Mouse (Mus musculus) adrenal gland, postnatal 14 days (tissue): ENCODE data around the gene Srrm4. TPM values are rescaled to one million over a fixed set of nuclear protein-coding genes. Genes with fewer than 3 reads are reported as not detected.
"Not testable (repeated sequence)": the region's sequence is repeated elsewhere in the genome, so short reads cannot be mapped to it uniquely, and the experiment has no call there.

Source experiments
- DNase-seq: peaks from one replicate; pipeline ENCODE4 v3.0.0; 2021; ENCODE audit warnings: mixed read lengths
- total RNA-seq: library from RNA; stranded (reverse); gene quantifications from 2 replicates; pipeline ENCODE4 v1.2.3, GENCODE M21; 2021

Srrm4 gene
- total RNA-seq, 1 experiment from 2014 or later, result 1.9 TPM

DNA sequence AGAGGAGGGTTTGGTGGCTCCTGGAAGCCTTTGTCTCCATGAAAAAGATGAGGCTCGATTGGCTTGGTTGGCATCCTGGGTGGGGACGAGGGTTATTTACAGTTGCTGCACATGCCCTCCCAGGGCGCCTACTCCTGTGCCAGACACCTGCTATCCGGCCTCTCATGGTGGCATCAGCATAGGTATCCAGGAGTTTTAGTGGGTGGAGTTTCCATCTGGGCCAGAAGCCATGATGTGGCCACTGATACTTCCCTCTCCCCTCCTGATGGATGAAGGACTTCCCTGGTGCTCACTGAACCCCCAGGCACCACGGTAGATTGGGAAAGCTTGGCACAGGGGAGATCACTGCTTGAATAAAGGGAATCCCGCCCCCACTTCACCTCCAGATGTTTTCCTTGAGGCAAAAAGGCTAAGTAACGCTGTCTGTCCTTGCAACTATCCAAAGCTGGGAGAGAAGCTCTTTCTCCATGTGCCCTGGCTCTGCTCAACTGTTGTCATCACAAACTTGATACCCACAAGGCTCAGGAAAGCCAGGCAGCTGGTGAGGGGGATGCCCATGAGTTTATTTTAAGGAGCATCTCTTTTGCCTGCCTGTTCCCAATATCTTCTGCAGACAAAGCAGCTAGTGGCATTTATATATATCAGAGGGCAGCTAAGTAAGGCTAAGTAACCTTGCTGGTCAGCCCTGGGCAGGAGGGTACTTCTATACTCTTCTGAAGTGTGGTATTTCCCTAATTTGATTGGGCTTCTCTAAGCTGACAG is 148.7 kb downstream of the Srrm4 start:
- DNase-seq, result no peak

DNA sequence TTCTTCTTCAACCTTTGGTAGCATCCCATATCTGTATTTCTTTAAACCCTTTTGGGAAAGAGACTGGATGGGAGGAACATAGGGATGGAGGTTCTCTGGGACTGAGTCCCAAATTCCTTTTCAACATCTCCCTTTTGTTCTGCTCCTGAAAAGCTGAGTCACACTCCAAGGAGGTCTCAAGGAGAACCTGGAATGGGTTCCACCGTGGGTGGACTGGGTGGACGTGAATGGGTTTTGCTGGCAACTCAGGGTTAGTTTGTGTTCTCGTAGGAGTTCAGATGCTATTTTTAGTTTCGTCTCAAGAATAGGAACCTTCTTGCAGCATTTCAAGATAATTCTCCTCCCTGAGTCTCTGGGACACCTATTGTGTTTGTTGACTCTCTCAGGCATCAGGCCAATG is 151.4 kb downstream of the Srrm4 start:
- DNase-seq, result no peak

DNA sequence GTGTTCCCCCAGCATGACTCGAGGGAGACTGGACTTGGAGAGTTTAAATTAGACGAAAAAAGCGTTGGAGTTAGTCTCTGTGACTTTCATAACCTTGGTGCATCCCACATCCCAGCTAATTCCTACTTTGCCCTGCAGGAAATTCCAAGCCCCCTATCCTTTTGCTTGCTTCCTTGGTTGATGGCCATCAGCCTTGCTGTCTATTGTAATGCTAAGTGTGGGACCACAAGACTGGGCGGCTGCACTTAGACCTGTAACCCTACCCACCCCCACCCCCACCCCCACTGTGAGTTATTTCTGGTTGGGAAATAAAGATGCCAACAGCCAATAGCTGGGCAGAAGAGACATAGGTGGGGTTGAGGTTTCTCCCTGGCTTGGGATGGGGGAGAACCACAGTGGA is 153.3 kb downstream of the Srrm4 start:
- DNase-seq, result no peak

DNA sequence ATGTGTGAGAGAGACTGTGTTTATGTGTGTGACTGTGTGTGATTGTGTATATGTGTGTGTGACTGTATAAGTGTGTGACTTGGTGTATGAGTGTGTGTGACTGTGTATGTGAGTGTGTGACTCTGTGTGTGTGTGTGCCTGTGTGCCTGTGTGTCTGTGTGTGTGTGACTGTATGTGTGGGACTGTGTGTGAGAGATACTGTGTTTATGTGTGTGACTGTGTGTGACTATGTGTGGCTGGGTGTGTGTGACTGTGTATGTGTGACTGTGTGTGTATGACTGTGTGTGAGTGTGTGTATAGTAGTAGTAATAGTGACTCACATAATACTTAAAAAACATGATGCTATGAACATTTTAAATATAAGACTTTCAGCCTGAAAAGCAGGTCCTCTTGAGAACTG is 155.5 kb downstream of the Srrm4 start:
- no peak for DNase-seq

GRCm38 (mm10) chr5:116434976-116435850 is 156.4 kb downstream of the Srrm4 start:
- DNase-seq, result peak; percentile 55

DNA sequence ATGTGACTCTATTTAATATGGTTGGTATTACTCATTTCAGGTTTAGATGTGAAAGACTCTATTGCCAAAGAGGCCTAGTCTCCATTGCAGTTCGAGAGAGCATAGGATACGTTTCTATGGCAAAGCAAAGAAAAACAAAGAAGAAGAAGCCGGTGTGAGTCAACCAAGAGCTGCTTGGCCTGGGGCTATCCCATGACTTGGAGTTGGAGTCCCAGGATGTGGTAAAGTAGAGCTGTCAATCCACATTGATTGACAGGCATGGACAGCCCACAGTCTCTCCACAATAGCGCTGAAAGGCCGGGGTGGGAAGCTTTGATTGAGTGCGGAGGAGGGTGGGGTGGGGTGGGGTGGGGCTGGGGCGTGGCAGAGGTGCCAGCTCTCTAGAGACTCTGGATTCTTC is 158.7 kb downstream of the Srrm4 start:
- no peak for DNase-seq

- DNase-seq, result no peak
These were observed 164.9 kb downstream of the Srrm4 start for GRCm38 (mm10) chr5:116426701-116427100.

GRCm38 (mm10) chr5:116425709-116426108 is 165.9 kb downstream of the Srrm4 start:
- DNase-seq, result not testable (repeated sequence)

DNA sequence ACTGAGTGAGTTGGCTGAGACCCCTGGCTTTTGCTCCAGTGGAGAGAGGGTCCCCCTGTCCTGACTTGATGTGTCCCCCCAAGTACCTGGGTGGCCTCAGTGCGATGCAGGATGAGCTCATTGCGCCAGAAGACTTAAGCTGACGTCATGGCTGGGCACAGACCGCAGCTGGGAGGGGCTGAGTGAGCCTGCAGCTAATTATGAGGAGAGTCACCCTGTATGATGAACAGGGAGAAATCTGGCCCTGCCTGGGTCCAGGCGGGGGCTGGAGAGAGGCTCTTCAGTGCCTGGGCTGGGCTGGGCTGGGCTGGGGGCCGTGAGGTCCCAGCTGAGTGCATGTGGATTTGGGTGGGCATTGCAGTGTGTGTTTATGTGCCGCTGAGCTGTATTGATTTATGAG is 166.3 kb downstream of the Srrm4 start:
- DNase-seq, result peak; percentile 48

DNA sequence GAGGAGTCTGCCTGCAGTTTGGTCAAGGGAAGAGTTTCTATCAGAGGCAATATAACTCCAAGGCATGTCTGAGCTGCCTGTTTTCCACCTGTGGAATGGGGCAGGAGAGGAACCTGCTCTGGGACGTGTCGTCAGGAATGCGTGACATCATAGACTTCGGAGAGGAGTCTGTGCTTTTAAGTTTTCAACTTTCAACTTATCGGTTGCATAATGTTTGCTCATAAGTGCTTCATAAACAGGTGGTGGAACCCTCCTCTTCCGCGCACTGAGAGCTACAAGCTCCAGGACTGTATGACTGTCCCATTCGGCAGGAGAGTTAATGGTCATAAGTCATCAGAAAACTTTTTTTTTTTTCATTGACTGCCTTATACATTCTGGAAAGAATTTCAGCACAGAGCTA is 167.9 kb downstream of the Srrm4 start:
- no peak for DNase-seq

DNA sequence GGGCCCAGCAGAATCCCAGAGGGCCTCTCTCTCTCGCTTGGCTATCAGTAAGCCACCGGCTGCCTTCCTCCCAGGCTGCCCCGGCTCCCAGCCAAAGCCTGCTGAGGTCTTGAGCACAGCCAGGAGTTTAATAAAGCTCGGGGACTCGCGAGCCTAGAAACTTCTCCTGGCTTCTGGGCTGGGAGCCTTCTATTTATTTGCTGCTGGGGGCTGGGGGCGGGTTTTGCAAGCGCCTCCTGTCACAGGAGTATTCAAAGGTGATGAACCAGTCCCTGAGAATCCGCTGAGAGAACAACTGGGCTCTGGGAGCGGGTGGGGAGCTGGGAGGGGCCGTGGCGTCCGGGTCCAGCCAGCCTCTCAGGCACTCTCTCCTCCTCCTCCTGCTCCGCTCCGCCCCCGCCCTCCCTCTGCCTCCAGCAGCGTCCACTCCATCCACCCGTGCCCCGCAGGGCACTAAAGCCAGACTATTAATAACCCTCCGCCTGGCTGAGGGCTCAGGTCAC is 168.9 kb downstream of the Srrm4 start, which contains the start of gene Hspb8:
Gene Hspb8 (minus strand): TSS at position 166 of the 503 bp plus-strand sequence.
- peak; percentile 86 for DNase-seq

DNA sequence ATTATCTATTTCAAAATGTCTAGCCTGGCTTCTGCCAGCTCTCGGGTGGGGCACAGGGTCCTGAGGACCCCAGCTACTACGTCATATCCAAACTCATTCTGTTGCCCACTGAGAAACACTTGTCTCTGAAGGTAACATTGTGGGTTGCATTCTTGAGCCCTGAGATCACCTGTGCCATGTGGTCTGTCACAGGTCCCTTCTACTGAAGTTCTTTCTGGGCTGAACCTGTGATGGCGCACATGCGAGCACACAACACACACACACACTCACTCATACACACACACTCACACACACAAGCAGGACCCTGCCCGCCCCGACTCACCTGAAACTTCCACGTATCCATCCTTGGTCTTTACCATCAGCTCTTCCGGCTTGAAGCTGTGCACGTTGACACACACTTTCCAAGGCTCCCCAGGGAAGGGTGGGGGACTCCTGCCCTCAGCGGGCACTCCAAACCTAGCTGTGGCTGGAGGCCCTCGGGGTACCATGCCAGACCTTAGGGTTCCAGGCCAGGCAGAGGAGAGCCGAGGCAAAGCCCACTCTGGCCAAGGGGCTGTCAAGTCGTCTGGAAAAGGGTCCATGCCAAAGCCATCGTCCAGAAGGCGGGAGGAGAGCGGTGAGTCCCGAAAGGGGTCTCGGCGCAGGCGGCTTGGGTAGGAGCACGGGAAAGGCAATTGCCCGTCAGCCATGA is 169.7 kb downstream of the Srrm4 start:
- DNase-seq, result peak; percentile 35

DNA sequence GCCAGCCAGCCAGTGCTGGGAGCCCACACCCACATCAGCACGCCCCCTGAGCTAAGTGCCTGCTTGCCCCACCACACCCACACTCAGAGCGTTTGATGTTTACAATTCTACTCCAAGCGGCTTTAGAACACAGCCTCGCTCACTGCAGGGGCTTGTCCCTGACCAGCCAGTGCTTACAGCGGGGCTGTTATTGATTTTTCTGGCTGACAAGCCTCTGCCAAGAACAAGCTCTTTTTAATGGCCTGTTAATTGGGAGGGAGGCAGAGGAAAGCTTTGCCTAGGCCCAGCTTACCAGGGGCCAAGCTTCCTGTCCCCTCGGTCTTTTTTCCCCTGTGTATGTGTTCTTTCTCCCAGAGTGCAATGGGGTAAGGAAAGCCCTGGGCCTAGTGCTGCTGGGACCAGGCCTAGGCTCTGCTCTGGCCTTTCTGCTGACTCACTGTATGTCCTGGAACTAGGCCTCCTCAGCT is 170.8 kb downstream of the Srrm4 start:
- DNase-seq, result peak; percentile 50

DNA sequence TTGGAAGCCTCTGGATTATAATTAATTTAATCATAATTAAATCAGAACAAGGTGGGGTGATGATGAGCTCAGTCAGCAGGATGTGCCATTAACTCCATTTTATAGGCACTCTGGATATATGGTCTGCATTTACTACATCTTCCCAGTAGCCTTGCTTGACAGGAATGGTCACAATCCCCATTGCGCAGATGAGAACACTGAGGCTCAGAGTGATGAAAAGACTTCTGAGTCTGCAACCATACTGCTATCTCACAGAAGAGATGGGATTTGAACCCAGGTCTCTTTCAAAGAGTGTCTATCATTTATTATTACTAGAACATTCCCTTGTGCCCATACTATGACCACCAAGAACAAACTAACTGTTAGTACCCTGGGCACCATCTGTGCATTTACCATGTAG is 171.4 kb downstream of the Srrm4 start:
- no peak for DNase-seq

DNA sequence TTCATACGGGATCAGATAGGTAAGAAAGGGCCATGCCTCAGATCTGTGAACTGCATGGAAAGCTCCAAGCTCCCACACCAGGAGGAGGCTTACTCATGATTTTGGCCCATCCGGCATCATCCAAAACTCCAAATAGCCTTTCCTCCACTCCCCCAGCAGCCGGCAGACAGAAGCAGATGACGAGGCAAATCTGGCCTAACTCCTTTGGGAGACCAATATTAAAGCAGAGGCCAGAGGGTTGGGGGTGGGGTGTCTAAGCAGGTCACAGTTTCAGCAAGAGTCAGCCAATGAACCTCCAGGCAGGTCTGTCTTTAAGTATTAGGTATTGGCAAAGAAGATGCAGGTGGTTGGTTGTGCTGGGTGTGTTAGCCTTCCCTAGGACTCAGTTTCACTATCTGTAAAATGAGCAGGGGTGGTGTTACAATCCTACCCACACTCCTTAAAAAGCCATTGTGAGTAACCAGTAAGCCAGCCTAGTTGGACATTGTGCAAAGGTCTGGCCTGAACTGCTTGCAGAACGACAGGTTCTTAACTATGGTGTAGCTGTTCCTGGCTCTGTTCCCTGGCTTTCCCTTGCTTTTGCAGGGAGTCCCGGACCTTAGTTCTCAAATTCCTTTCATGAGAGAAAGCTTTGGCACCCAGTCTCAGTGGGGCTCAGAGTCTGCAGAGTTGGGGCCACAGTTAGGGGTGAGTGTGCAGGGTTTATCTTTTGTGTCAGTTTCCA is 172.1 kb downstream of the Srrm4 start:
- DNase-seq, result peak; percentile 34

- no peak for DNase-seq
These were observed 175.4 kb downstream of the Srrm4 start for GRCm38 (mm10) chr5:116416208-116416607.

- DNase-seq, result no peak
These were observed 181.7 kb downstream of the Srrm4 start for GRCm38 (mm10) chr5:116409689-116410590.

DNA sequence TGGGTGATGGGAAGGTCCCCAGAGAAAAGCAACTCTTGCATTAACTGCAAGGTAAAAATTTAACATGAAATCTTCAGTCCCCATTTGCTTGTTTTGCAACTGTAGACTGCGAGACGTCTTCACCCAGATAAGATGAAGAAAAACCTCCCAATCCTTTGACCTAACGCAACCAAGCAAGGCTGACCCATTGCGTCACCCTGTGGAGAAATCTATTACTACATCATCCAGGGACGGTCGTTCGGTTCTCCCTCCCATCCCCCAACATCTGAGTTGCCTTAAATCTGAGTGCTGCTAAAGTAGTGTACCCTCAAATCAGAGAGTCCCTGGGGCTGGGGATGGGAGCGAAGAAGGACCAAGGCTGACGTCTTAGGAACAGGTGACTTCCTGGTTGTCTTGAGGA is 182.7 kb downstream of the Srrm4 start:
- DNase-seq, result peak; percentile 57

DNA sequence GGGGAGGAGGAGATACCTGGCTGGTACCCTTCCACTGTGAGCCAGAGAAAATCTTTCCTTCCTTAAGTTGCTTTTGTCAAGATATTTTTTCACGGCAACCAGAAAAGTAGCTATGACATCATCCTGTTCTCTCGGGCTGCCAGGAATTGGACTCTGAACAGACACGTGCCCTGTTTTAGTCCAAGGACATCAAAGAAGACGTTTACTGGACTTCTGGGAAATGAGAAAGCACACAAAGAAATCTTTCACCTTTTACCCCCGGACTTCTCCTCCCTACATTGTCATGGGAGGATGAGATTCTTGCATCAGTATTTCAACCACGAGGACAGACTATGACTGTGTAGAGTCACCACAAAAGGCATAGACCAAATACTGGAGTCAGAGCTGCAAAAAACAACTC is 183.7 kb downstream of the Srrm4 start:
- DNase-seq, result peak; percentile 46

DNA sequence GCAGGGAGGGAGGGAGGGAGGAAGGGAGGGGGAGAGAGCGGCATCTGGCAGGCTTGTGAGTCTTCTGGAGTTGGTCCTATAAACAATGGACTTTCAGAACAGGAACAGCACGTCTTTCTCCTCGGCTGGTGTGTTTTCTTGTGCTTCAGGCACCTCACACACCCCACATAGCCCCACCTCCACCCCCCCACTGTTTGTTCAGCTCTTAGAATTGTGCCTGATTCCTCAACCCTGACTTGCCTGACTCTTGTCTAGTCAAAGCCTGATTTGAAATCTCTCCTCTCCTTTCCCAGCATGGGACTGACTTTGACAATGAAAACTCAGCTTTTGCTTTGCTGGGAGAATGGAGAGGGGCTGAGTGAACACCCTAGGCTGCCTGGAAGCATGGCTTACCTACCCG is 184.3 kb downstream of the Srrm4 start:
- no peak for DNase-seq

- DNase-seq, result no peak
These were observed 185.1 kb downstream of the Srrm4 start for GRCm38 (mm10) chr5:116406507-116406906.
